Mouse (Mus musculus) cerebellum, adult 9-11 months (tissue): Measurements from ENCODE around the gene Gm27027.

Source experiments
- DNase-seq: peaks from one replicate; pipeline ENCODE4 v3.0.0; 2022

The Gm27027 gene

GRCm38 (mm10) chr2:93927701-93928437 lies 68.3 kb downstream of the Gm27027 start:
- no peak for DNase-seq

- no peak for DNase-seq
These were observed 70.0 kb downstream of the Gm27027 start for GRCm38 (mm10) chr2:93926141-93926540.

GRCm38 (mm10) chr2:93919093-93919492 lies 77.1 kb downstream of the Gm27027 start:
- DNase-seq, result no peak

GRCm38 (mm10) chr2:93913552-93913951 lies 82.6 kb downstream of the Gm27027 start:
- no peak for DNase-seq

- DNase-seq, result peak; percentile 69
These were observed 84.2 kb downstream of the Gm27027 start for GRCm38 (mm10) chr2:93911942-93912341.

- DNase-seq, result no peak
These were observed 86.4 kb downstream of the Gm27027 start for GRCm38 (mm10) chr2:93909716-93910115.

GRCm38 (mm10) chr2:93907519-93908294 lies 88.4 kb downstream of the Gm27027 start:
- DNase-seq, result no peak
